Mouse (Mus musculus) lung, postnatal 0 days (tissue): ENCODE results near the gene Dus2.

Experiments used
- CTCF ChIP-seq: IDR thresholded peaks from 2 replicates; pipeline ENCODE4 v1.5.1; 2016; ENCODE audit warnings: antibody characterized with exemption, mild to moderate bottlenecking
- EP300 ChIP-seq: IDR thresholded peaks from 2 replicates; pipeline ENCODE4 v1.6.1; 2016; ENCODE audit warnings: antibody characterized with exemption, mild to moderate bottlenecking, control low read depth

GRCm38 (mm10) chr8:106054190-106054811 is 63.2 kb downstream of the Dus2 start:
- TF ChIP-seq CTCF (no peak), EP300 (no peak)
